Mouse (Mus musculus) midbrain, postnatal 0 days (tissue): ENCODE data around the gene Gstt4. TPM values are rescaled to one million over a fixed set of nuclear protein-coding genes. Genes with fewer than 3 reads are reported as not detected.

ENCODE experiments used
- ATAC-seq: fragments of 200-750 bp; cut with Nextera tagmentation; 2 replicates; pipeline ENCODE4 v1.8.0; 2017; ENCODE audit warnings: moderate number of reproducible peaks, mild to moderate bottlenecking, moderate TSS enrichment, moderate library complexity; ENCODE audit not compliant: low FRiP score
- DNase-seq: peaks from one replicate; pipeline ENCODE4 v3.0.0-alpha.2; 2015; ENCODE audit warnings: low spot score
- H3K27ac ChIP-seq: fragments of 300-500 bp; sonication (generic); 2 replicates; pipeline ENCODE4 v1.5.1; 2014; ENCODE audit warnings: low read depth, mild to moderate bottlenecking, low read length, mixed read lengths
- H3K27me3 ChIP-seq: fragments of 300-500 bp; sonication (generic); 2 replicates; pipeline ENCODE4 v1.6.1; 2014; ENCODE audit warnings: low read length, control low read depth, mixed read lengths; ENCODE audit not compliant: insufficient read depth
- H3K36me3 ChIP-seq: fragments of 300-500 bp; sonication (generic); 2 replicates; pipeline ENCODE4 v1.6.1; 2014; ENCODE audit warnings: low read length, control low read depth, mixed read lengths; ENCODE audit not compliant: insufficient read depth
- H3K4me1 ChIP-seq: fragments of 300-500 bp; sonication (generic); 2 replicates; pipeline ENCODE4 v1.6.1; 2014; ENCODE audit warnings: mild to moderate bottlenecking, control low read depth, antibody characterized with exemption, low read length, mixed read lengths; ENCODE audit not compliant: insufficient read depth
- H3K4me2 ChIP-seq: fragments of 300-500 bp; sonication (generic); 2 replicates; pipeline ENCODE4 v1.6.1; 2014; ENCODE audit warnings: low read depth, mild to moderate bottlenecking, low read length, mixed read lengths; ENCODE audit not compliant: poor library complexity, severe bottlenecking
- H3K4me3 ChIP-seq: fragments of 300-500 bp; sonication (generic); 2 replicates; pipeline ENCODE4 v1.5.1; 2014; ENCODE audit warnings: low read depth, mild to moderate bottlenecking, low read length, moderate library complexity
- H3K9ac ChIP-seq: fragments of 300-500 bp; sonication (generic); replicated peaks from 2 replicates; pipeline ENCODE4 v1.6.1; 2014; ENCODE audit warnings: mild to moderate bottlenecking, low read length, moderate library complexity, mixed read lengths; ENCODE audit not compliant: poor library complexity, severe bottlenecking
- H3K9me3 ChIP-seq: fragments of 300-500 bp; sonication (generic); 2 replicates; pipeline ENCODE4 v1.6.1; 2016; ENCODE audit warnings: low read length, control low read depth
- CTCF ChIP-seq: IDR thresholded peaks from 2 replicates; pipeline ENCODE4 v1.5.1; 2016; ENCODE audit warnings: antibody characterized with exemption, mild to moderate bottlenecking
- WGBS: fragments of 180-500 bp; shearing (Covaris S2); extraction: QIAGEN DNeasy Blood & Tissue Kit; methylation state at CpG from one replicate; pipeline ENCODE4 v1.1.7; 2014; 5-methylcytosine and 5-hydroxymethylcytosine counted together
- polyA plus RNA-seq: library from polyadenylated mRNA; unstranded; fragments of >200 nt; fragmentation: Nextera tagmentation; extraction: Ambion mirVana; gene quantifications from 2 replicates; pipeline ENCODE4 v1.2.1, GENCODE M21; 2015
- total RNA-seq: library from RNA; depleted of rRNA; stranded (reverse); fragments of >200 nt; gene quantifications from 2 replicates; pipeline ENCODE4 v1.2.3, GENCODE M21; 2014

Gstt4 gene
- total and polyA plus RNA-seq, 2 experiments from 2014 or later = not detected

DNA sequence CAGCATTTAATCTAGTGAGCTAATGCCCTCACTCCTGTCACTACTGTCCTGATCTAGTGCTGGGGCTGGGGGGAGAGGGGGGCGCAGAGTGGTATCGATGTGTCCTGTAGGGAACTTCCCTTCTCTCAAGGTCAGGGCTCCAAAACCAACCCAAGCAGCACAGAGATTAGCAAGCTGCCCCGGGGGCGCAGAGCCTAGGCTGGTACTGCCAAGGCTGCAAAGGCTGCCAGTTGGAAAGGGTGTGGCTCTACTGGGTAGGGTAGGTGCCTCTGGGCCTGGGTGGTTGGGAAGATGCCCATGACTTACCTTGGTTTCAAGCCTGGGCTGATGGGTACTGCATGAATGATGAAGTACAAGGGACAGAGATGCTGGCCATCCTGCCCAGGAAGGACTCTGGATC, 35.3 kb upstream of the Gstt4 start:
- H3K9me3 ChIP-seq = no peaks in the 10 kb centered on the region
- 91% methylated on average over 4 of the region's 4 CpGs for WGBS
- H3K4me2 ChIP-seq = no peak overlapping the region
- ATAC-seq = no peak
- no peak for TF ChIP-seq CTCF
- no peak overlapping the region for H3K4me3 ChIP-seq
- H3K9ac ChIP-seq = no peak overlapping the region
- H3K27me3 ChIP-seq = no peaks in the 10 kb centered on the region
- H3K36me3 ChIP-seq = peaks cover 15% of the 10 kb centered on the region; the same call in 1 of the 2 replicates
- H3K4me1 ChIP-seq = peaks cover 9% of the 10 kb centered on the region; the same call in 1 of the 2 replicates
- no peak for DNase-seq
- no peak overlapping the region for H3K27ac ChIP-seq

DNA sequence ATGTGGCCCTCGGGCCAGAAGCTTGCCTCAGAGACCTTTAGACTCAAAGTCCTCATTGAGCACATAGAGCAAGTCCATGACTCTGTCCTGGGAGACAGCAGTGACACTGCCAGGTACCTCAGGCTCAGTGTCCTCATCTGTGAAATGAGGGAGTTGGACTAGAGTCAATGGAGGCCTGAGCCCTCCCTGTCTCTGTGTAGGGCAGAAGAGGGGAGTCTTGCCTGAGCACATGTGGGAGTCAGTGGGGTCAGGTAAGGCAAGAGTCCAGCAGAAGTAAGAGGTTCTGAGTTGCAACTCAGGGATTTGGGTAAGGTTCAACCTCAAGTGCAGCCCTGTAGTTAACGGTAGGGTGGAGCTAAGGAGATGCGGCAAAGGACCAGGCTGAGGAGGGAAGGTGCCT, 34.6 kb upstream of the Gstt4 start:
- DNase-seq = no peak
- H3K27ac ChIP-seq = no peak overlapping the region
- WGBS = 87% methylated on average over 3 of the region's 3 CpGs
- H3K4me3 ChIP-seq = no peak overlapping the region
- no peak overlapping the region for H3K4me2 ChIP-seq
- ATAC-seq = no peak
- no peak overlapping the region for H3K9ac ChIP-seq
- peaks cover 9% of the 10 kb centered on the region; the same call in 1 of the 2 replicates for H3K4me1 ChIP-seq
- TF ChIP-seq CTCF = no peak
- H3K36me3 ChIP-seq = peaks cover 15% of the 10 kb centered on the region; the same call in 1 of the 2 replicates
- H3K27me3 ChIP-seq = no peaks in the 10 kb centered on the region
- H3K9me3 ChIP-seq = no peaks in the 10 kb centered on the region

DNA sequence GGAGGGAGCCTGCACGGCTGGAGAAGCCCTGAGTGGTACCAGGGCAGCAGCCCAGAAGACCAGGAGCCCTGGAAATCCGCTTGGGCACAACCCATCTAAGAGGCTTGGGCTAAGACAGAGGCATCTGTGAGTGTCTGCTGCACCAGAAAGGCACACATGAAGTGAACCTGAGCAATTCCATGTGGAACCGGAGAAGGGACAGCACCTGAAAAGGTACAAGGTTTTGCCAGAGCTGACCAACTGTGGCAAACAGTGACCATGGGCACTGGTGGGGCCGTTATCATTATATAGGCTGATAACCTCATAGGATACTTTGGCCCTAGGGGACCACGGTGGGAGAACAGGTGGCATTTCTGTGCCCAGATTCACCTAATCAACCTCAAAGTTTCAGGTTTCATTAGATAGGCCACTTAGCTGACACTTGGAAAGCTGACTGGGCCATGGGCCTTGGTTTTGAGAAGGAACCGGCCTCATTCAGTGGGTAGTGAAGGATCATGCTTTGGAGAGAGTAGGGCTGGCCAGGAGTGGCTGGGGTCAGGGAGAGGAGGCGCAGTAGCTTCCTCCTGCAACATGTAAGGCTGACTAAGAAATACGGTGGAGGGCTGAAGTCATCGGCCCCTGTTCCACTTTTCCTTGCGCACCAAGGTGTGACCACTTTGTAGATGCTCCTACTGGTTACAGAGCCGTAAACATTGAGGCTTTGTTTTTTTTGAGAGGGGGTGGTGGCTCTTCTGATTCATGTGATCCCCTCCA, 34.0 kb upstream of the Gstt4 start:
- WGBS = 85% methylated on average over 11 of the region's 11 CpGs
- peaks cover 9% of the 10 kb centered on the region; the same call in 1 of the 2 replicates for H3K4me1 ChIP-seq
- no peak overlapping the region for H3K9ac ChIP-seq
- H3K9me3 ChIP-seq = no peaks in the 10 kb centered on the region
- no peaks in the 10 kb centered on the region for H3K27me3 ChIP-seq
- H3K36me3 ChIP-seq = peaks cover 15% of the 10 kb centered on the region; the same call in 1 of the 2 replicates
- no peak for DNase-seq
- no peak for TF ChIP-seq CTCF
- H3K27ac ChIP-seq = no peak overlapping the region
- H3K4me3 ChIP-seq = no peak overlapping the region
- H3K4me2 ChIP-seq = no peak overlapping the region
- ATAC-seq = no peak

DNA sequence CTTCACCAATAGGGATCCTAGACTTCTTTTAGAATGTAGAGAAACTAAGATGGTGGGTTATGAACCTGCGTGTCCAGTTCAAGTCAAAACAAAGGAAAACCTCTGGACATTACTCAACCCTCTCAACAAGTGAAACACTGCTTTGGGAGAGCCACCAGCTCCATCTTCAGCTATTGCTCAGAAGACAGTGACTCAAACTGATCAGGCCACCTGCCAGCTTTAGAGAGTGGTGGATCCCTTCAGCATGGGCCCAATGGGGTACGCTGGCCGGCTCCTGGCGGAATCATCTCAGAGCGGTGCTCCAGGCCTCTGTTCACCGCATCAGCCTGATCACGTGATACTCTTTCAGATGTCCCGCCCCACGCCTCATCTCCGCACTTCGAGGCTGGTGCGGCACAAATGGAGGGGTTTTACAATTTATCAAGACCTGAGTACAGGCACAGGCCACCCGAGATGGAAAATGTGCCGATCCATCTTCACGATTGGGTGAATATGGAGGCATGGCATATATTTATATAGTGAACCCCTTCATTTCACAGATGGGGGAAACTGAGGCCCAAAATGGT, 33.2 kb upstream of the Gstt4 start:
- TF ChIP-seq CTCF = no peak
- DNase-seq (no peak), ATAC-seq (no peak)
- H3K4me3 ChIP-seq = no peak overlapping the region
- H3K27me3 ChIP-seq = no peaks in the 10 kb centered on the region
- no peak overlapping the region for H3K9ac ChIP-seq
- H3K9me3 ChIP-seq = no peaks in the 10 kb centered on the region
- H3K27ac ChIP-seq = no peak overlapping the region
- H3K36me3 ChIP-seq = peaks cover 15% of the 10 kb centered on the region; the same call in 1 of the 2 replicates
- no peak overlapping the region for H3K4me2 ChIP-seq
- 0 out of 2 replicates have a peak, but pooled peaks cover 7% of the 10 kb centered on the region for H3K4me1 ChIP-seq
- WGBS = 92% methylated on average over 15 of the region's 15 CpGs

DNA sequence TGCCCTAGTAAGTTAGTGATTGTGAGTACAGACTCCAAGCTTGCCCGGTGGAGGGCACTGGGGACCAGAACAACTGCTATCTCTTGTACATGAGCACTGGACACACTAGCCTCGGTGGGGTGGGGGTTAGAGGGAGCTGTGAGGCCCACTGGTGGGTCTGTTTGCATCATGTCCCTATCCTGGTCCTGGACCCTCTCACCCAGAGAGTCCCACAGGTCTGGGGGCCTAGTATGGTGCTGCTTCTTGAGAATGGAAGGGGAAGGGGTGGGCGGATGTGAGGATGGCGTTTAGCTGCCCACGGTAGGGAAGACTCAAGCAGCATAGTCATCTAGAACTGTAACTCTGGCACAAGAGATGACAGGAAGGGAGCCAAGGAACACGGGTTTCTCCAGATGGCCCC, 32.4 kb upstream of the Gstt4 start:
- no peak overlapping the region for H3K4me2 ChIP-seq
- 0 out of 2 replicates have a peak, but pooled peaks cover 7% of the 10 kb centered on the region for H3K4me1 ChIP-seq
- ATAC-seq = no peak
- TF ChIP-seq CTCF = no peak
- no peaks in the 10 kb centered on the region for H3K9me3 ChIP-seq
- no peak for DNase-seq
- H3K27me3 ChIP-seq = no peaks in the 10 kb centered on the region
- H3K36me3 ChIP-seq = peaks cover 15% of the 10 kb centered on the region; the same call in 1 of the 2 replicates
- no peak overlapping the region for H3K9ac ChIP-seq
- H3K4me3 ChIP-seq = no peak overlapping the region
- WGBS = 87% methylated on average over 6 of the region's 6 CpGs
- no peak overlapping the region for H3K27ac ChIP-seq

DNA sequence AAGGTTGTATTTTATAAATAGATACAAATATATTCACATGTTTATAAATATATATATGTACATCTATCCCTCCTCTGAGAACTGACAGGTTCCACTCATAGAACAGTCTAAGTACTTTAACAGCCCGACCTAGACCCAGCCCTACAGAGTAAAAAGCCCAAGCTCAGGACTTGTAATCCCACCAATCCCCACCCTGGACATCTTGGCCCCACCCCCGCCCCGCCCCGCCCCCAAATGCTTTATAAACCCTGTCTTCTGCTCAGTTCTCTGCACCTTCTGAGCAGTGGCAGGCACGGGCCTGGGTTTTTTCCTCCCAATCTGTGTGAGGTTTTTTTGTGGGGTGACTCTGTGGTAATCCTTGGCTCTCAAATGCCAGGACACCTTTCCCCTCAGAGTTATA, 31.8 kb upstream of the Gstt4 start:
- TF ChIP-seq CTCF = no peak
- H3K4me3 ChIP-seq = no peak overlapping the region
- H3K9me3 ChIP-seq = no peaks in the 10 kb centered on the region
- no peak overlapping the region for H3K4me2 ChIP-seq
- no peak overlapping the region for H3K27ac ChIP-seq
- no peaks in the 10 kb centered on the region for H3K27me3 ChIP-seq
- DNase-seq (no peak), ATAC-seq (no peak)
- WGBS = 56% methylated on average over 5 of the region's 5 CpGs
- 0 out of 2 replicates have a peak, but pooled peaks cover 7% of the 10 kb centered on the region for H3K4me1 ChIP-seq
- H3K36me3 ChIP-seq = peaks cover 15% of the 10 kb centered on the region; the same call in 1 of the 2 replicates
- H3K9ac ChIP-seq = no peak overlapping the region
